Mouse (Mus musculus): ENCODE measurements around the gene Hkdc1.
A peak's percentile ranks its signal among the peaks of the same experiment; 100 is the strongest.

Gene Hkdc1

GRCm38 (mm10) chr10:62379808-62380207 lies 42.5 kb downstream of the Hkdc1 start, which contains the start of gene Hk1:
TSS of gene Hk1 (minus strand) at chr10:62379908.
- DNase-seq (ENCODE audit: low spot score in 2 of 2): no peak

- no peak for DNase-seq (ENCODE audit: low spot score in 2 of 2)
Measured at GRCm38 (mm10) chr10:62358827-62359226, 63.5 kb downstream of the Hkdc1 start.

- no peak for DNase-seq (ENCODE audit: low spot score in 2 of 2)
Measured at GRCm38 (mm10) chr10:62356105-62356730, 66.1 kb downstream of the Hkdc1 start.

GRCm38 (mm10) chr10:62345147-62345546 lies 77.1 kb downstream of the Hkdc1 start:
- DNase-seq (ENCODE audit: low spot score in 2 of 2): no peak

GRCm38 (mm10) chr10:62344004-62344752 lies 78.1 kb downstream of the Hkdc1 start:
- DNase-seq (ENCODE audit: low spot score in 2 of 2): no peak

- no peak for DNase-seq (ENCODE audit: low spot score in 2 of 2)
Measured at GRCm38 (mm10) chr10:62342512-62342911, 79.8 kb downstream of the Hkdc1 start.

- DNase-seq (ENCODE audit: low spot score in 2 of 2): no peak
Measured at GRCm38 (mm10) chr10:62341956-62342355, 80.3 kb downstream of the Hkdc1 start.

GRCm38 (mm10) chr10:62340991-62341390 lies 81.3 kb downstream of the Hkdc1 start:
- no peak for DNase-seq (ENCODE audit: low spot score in 2 of 2)

GRCm38 (mm10) chr10:62340095-62340731 lies 82.1 kb downstream of the Hkdc1 start:
- peak; percentile 97 to 99 for DNase-seq (ENCODE audit: low spot score in 2 of 2)

GRCm38 (mm10) chr10:62339211-62340094 lies 82.8 kb downstream of the Hkdc1 start:
- DNase-seq (ENCODE audit: low spot score in 2 of 2): peak in 1 of 2 experiments; percentile 29

GRCm38 (mm10) chr10:62338626-62339025 lies 83.7 kb downstream of the Hkdc1 start:
- no peak for DNase-seq (ENCODE audit: low spot score in 2 of 2)

- DNase-seq (ENCODE audit: low spot score in 2 of 2): no peak
Measured at GRCm38 (mm10) chr10:62338176-62338575, 84.1 kb downstream of the Hkdc1 start.

- DNase-seq (ENCODE audit: low spot score in 2 of 2): peak in 1 of 2 experiments; percentile 61
Measured at GRCm38 (mm10) chr10:62336601-62337578, 85.4 kb downstream of the Hkdc1 start.

GRCm38 (mm10) chr10:62335423-62335776 lies 86.9 kb downstream of the Hkdc1 start:
- DNase-seq (ENCODE audit: low spot score in 2 of 2): no peak

GRCm38 (mm10) chr10:62334686-62335422 lies 87.4 kb downstream of the Hkdc1 start:
- DNase-seq (ENCODE audit: low spot score in 2 of 2): no peak

GRCm38 (mm10) chr10:62333269-62333668 lies 89.0 kb downstream of the Hkdc1 start:
- no peak for DNase-seq (ENCODE audit: low spot score in 2 of 2)

All from urinary bladder, adult 18-20 months (tissue).